Mouse (Mus musculus) ES-E14 (cell line): ENCODE results near the gene Gm38392. TPM values are rescaled to one million over a fixed set of nuclear protein-coding genes. Genes with fewer than 3 reads are reported as not detected.
A peak's percentile ranks its signal among the peaks of the same experiment; 100 is the strongest.
"Not testable (repeated sequence)": the region's sequence is repeated elsewhere in the genome, so short reads cannot be mapped to it uniquely, and the experiment has no call there.

Experiments used
- DNase-seq: peaks from one replicate; pipeline ENCODE4 v3.0.0-alpha.2; 2013; ENCODE audit warnings: low read depth, low spot score
- H3K27ac ChIP-seq: 2 replicates; pipeline ENCODE4 v1.5.1; 2012; ENCODE audit warnings: low read depth, mild to moderate bottlenecking, low read length, moderate library complexity, mixed read lengths; ENCODE audit not compliant: poor library complexity, insufficient read depth, severe bottlenecking
- H3K36me3 ChIP-seq: 2 replicates; pipeline ENCODE4 v1.6.1; 2012; ENCODE audit warnings: mild to moderate bottlenecking, low read length, moderate library complexity, mixed read lengths; ENCODE audit not compliant: control insufficient read depth, poor library complexity, insufficient read depth, severe bottlenecking
- H3K4me1 ChIP-seq, 2 experiments: fragments of 150-350 bp in 1 of 2; sonication (generic) in 1 of 2; 2 replicates each; pipeline ENCODE4 v1.6.1; 2012; ENCODE audit warnings: low read length in 2 of 2, mild to moderate bottlenecking in 1 of 2, mixed read lengths in 1 of 2; ENCODE audit not compliant: control insufficient read depth in 2 of 2, insufficient read depth in 2 of 2, poor library complexity in 1 of 2
- H3K4me3 ChIP-seq, 2 experiments: fragments of 150-350 bp in 1 of 2; sonication (generic) in 1 of 2; 2 replicates each; pipeline ENCODE4 v1.5.1; 2012; ENCODE audit warnings: low read length in 2 of 2, low read depth in 1 of 2, mild to moderate bottlenecking in 1 of 2, mixed read lengths in 1 of 2; ENCODE audit not compliant: insufficient read depth in 1 of 2, poor library complexity in 1 of 2, severe bottlenecking in 1 of 2
- H3K9ac ChIP-seq: 2 replicates; pipeline ENCODE4 v1.6.1; 2012; ENCODE audit warnings: low read depth, mild to moderate bottlenecking, low read length, mixed read lengths; ENCODE audit not compliant: poor library complexity, insufficient read depth, severe bottlenecking
- H3K9me3 ChIP-seq: fragments of 150-350 bp; sonication (generic); 2 replicates; pipeline ENCODE4 v1.6.1; 2012; ENCODE audit warnings: low read depth, mild to moderate bottlenecking, low read length; ENCODE audit not compliant: control insufficient read depth, insufficient read depth
- CHD2 ChIP-seq: IDR thresholded peaks from 2 replicates; pipeline ENCODE4 v1.6.1; 2014; ENCODE audit warnings: mild to moderate bottlenecking, low read depth, low read length, inconsistent platforms
- MAFK ChIP-seq: IDR thresholded peaks from 2 replicates; pipeline ENCODE4 v1.6.1; 2014; ENCODE audit warnings: mild to moderate bottlenecking, low read depth, low read length, inconsistent platforms; ENCODE audit not compliant: insufficient read depth
- ZC3H11A ChIP-seq: IDR thresholded peaks from 2 replicates; pipeline ENCODE4 v1.6.1; 2012; ENCODE audit warnings: low read depth, mild to moderate bottlenecking, inconsistent platforms, low read length, borderline replicate concordance
- ZNF384 ChIP-seq: IDR thresholded peaks from 2 replicates; pipeline ENCODE4 v1.6.1; 2012; ENCODE audit warnings: low read depth, low read length, inconsistent platforms
- in situ Hi-C, 2 experiments: fragments of 600-800 bp; cut with MboI; formaldehyde crosslinking; loops; one replicate each; pipeline ENCODE4 v1.15.1; 2025; ENCODE audit warnings: low sequenced_read_pairs in 2 of 2, inconsistent platforms in 1 of 2; ENCODE audit not compliant: unreplicated experiment in 2 of 2
- total RNA-seq: library from RNA; depleted of rRNA; stranded (reverse); fragments of 300-350 nt; gene quantifications from 2 replicates; pipeline ENCODE4 v1.2.3, GENCODE M21; 2012

The Gm38392 gene
- total RNA-seq, 1 experiment: 2.4 TPM

DNA sequence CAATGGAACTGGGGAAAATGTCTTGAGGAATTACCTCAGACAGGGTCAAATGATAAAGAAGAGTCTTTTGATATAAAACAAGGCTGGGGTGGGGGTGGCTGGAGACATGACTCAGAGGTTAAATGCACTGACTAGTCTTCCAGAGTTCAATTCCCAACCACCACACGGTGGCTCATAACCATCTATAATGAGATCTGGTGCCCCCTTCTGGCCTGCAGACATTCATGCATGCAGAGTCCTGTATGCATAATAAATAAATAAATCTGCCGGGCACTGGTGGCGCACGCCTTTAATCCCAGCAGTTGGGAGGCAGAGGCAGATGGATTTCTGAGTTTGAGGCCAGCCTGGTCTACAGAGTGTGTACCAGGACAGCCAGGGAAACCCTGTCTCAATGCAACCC is 5.0 kb upstream of the Gm38392 start:
- H3K9me3 ChIP-seq: no peaks in the 10 kb centered on the region
- peaks cover 3% of the 10 kb centered on the region; the same call in 1 of the 2 replicates for H3K36me3 ChIP-seq
- peaks cover 3 to 5% of the 10 kb centered on the region in 2 experiments; a peak in 3 of 4 replicates for H3K4me1 ChIP-seq
- no peak overlapping the region for H3K9ac ChIP-seq
- in situ Hi-C loops: no loop called here
- H3K4me3 ChIP-seq: no peak overlapping the region
- DNase-seq: no peak
- no peak for TF ChIP-seq CHD2
- TF ChIP-seq MAFK: no peak
- no peak for TF ChIP-seq ZNF384
- peak; percentile 26; the same call in 1 of the 2 replicates for TF ChIP-seq ZC3H11A
- no peak overlapping the region for H3K27ac ChIP-seq

DNA sequence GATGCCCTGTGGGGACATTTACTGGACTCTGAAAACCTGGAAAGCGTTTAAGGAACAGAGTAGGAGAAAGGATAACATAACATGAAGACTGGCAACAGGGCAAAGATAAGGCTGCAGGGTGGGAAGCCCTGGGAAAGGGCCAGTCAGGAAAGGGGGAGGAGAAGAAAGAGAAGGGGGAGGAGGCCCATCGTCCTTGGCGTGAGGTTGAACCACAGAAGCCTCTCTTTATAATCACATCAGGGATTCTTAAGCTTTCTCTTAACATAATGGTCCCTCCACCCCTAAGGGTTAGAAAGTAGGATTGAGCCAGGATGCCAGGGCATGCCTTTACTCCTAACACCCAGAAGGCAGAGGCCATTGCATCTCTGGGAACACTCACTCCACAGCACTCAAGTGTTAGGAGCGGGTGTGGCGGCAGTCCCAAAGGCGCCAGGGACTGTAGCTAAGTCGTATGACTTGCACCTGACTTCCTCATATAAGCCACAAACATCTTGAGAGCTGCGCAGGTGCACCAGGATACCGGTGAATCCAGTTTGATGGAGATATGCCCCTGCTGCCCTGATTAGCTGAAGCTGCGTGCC is 1.2 kb upstream of the Gm38392 start:
- H3K36me3 ChIP-seq, H3K4me1 ChIP-seq, DNase-seq, H3K4me3 ChIP-seq, in situ Hi-C loops, H3K9ac ChIP-seq, H3K9me3 ChIP-seq: not testable (repeated sequence)
- peak overlapping the region; percentile 49; the same call in 1 of the 2 replicates for H3K27ac ChIP-seq

DNA sequence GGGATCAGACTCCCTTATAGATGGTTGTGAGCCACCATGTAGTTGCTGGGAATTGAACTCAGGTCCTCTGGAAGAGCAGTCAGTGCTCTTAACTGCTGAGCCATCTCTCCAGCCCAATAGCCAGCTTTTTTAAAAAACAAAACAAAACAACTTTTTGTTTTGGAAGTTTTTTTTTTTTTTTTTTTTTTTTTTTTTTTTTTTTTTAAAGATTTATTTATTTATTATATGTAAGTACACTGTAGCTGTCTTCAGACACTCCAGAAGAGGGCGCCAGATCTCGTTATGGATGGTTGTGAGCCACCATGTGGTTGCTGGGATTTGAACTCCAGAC is 1.5 kb downstream of the Gm38392 start:
- in situ Hi-C loops, H3K4me3 ChIP-seq, H3K36me3 ChIP-seq, H3K9ac ChIP-seq, H3K27ac ChIP-seq, DNase-seq, H3K9me3 ChIP-seq: not testable (repeated sequence)
- peak; percentile 87 for TF ChIP-seq ZNF384
- H3K4me1 ChIP-seq: peaks cover 9 to 13% of the 10 kb centered on the region in 2 experiments

DNA sequence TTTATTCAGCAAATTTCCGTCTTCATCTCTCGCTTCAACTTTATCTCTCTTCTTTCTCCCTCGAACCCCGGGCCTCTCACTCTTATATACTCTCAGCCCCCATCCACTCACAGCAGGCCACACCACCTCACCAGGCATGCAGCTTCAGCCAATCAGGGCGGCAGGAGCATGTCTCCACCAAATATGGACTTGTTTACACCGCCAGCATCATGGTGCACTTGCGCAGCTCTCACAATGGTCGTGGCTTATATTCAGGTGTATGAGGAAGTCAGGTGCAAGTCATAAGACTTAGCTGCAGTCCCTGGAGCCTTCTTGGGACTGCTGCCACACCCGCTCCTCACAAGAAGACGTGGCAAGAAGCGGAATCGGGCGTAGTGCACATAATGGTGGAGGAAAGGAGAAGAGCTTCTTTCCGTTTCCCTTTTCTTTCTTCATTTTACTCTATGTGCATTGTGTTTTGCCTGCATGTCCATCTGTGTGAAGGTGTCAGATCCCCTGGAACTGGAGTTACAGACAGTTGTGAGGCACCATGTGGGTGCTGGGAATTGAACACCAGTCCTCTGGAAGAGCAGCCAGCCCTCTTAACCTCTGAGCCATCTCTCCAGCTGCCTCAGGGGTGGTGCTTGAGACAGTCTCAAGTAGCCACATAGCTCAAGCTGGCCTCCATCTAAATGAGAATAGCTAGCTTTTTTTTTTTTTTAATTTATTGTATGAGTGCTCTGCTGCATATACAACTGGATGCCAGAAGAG is 2.0 kb downstream of the Gm38392 start:
- H3K9ac ChIP-seq, H3K36me3 ChIP-seq, DNase-seq, in situ Hi-C loops, H3K9me3 ChIP-seq, H3K4me3 ChIP-seq: not testable (repeated sequence)
- Histone ChIP-seq H3K4me1 (peaks cover 10 to 14% of the 10 kb centered on the region in 2 experiments), H3K27ac (0 out of 2 replicates have a peak overlapping the region, but pooled peaks have one; percentile 63)

DNA sequence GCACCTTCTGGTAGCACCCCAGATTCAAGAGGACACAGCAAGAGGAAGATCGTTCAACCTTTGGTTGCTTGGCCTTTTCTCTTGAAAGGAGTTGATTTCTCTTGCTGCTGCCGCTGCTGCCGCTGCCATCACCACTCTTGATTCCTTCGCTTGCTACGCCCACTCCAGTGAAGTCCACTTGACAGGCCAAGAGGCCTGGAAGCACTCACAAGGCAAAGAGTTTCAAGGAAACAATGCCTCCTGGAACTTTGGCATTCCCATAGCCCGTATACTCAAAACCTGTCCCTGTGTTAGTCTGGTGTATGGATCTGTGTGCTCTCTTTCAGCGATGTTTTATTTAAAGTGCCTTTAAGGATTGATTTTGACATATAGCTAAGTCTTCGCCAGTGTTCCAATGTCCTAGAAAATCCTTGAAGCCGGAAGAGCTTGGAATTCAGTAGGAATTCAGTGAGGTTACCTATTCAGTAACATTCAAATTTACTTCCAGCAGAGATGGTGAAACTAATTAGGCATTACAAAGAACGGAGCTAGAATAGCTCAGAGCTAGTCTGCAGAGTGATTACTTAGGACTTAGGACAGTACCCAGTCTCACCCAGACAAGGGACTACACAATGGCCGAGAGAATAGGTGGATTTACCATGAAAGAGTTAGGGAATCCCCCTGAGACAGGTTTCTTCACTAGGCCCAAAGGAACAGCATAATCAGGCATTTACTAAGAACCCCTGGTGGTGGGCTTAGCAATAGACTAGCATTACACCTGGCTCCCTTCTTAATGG is 5.7 kb downstream of the Gm38392 start:
- peak overlapping the region; percentile 92 for H3K27ac ChIP-seq
- H3K9ac ChIP-seq: peak overlapping the region; percentile 45; the same call in 1 of the 2 replicates
- H3K9me3 ChIP-seq: not testable (repeated sequence)

More for the DNA sequence above, 5.7 kb downstream of the Gm38392 start:
- Histone ChIP-seq H3K4me1 (peaks cover 16 to 20% of the 10 kb centered on the region in 2 experiments), H3K4me3 (peak overlapping the region; percentile 11 to 40; a peak in 3 of 4 replicates)
- DNase-seq, in situ Hi-C loops, H3K36me3 ChIP-seq: not testable (repeated sequence)
